Mouse (Mus musculus): ENCODE measurements around the gene Ccdc28b.

Gene Ccdc28b

GRCm38 (mm10) chr4:129584370-129584769 is 39.4 kb downstream of the Ccdc28b start:
- no peak for DNase-seq

- DNase-seq: no peak
Observed at GRCm38 (mm10) chr4:129582251-129582650, 41.5 kb downstream of the Ccdc28b start.

GRCm38 (mm10) chr4:129580347-129580746 is 43.4 kb downstream of the Ccdc28b start:
- no peak for DNase-seq

- no peak for DNase-seq
Observed at GRCm38 (mm10) chr4:129578466-129578865, 45.3 kb downstream of the Ccdc28b start, which contains the start of gene Fam167b. Gene Fam167b (minus strand): TSS chr4:129578549.

GRCm38 (mm10) chr4:129577688-129578087 is 46.1 kb downstream of the Ccdc28b start:
- DNase-seq: no peak

GRCm38 (mm10) chr4:129576863-129577491 is 46.8 kb downstream of the Ccdc28b start:
- peak; percentile 79 for DNase-seq

- peak; percentile 35 for DNase-seq
Observed at GRCm38 (mm10) chr4:129575171-129575844, 48.4 kb downstream of the Ccdc28b start.

GRCm38 (mm10) chr4:129573430-129573829 is 50.3 kb downstream of the Ccdc28b start, which contains the start of gene Lck:
Gene Lck (minus strand): TSS chr4:129573641.
- DNase-seq: no peak

- DNase-seq: no peak
Observed at GRCm38 (mm10) chr4:129573093-129573370, 50.7 kb downstream of the Ccdc28b start.

GRCm38 (mm10) chr4:129572236-129573092 is 51.3 kb downstream of the Ccdc28b start:
- DNase-seq: no peak

- DNase-seq: no peak
Observed at GRCm38 (mm10) chr4:129571551-129572084, 52.1 kb downstream of the Ccdc28b start.

GRCm38 (mm10) chr4:129570028-129570427 is 53.7 kb downstream of the Ccdc28b start:
- DNase-seq: no peak
